Mouse (Mus musculus) kidney, embryonic 16.5 days (tissue): ENCODE data around the gene Ntrk3. TPM values are rescaled to one million over a fixed set of nuclear protein-coding genes. Genes with fewer than 3 reads are reported as not detected.

ENCODE experiments used
- ATAC-seq: fragments of 200-750 bp; cut with Nextera tagmentation; 2 replicates; pipeline ENCODE4 v1.8.0; 2017; ENCODE audit warnings: moderate TSS enrichment; ENCODE audit not compliant: low FRiP score, low TSS enrichment
- H3K27ac ChIP-seq: fragments of 300-500 bp; sonication (generic); 2 replicates; pipeline ENCODE4 v1.5.1; 2014; ENCODE audit warnings: low read length
- H3K27me3 ChIP-seq: fragments of 300-500 bp; sonication (generic); 2 replicates; pipeline ENCODE4 v1.6.1; 2014; ENCODE audit warnings: low read length, control low read depth, mixed read lengths; ENCODE audit not compliant: insufficient read depth
- H3K36me3 ChIP-seq: fragments of 300-500 bp; sonication (generic); 2 replicates; pipeline ENCODE4 v1.6.1; 2014; ENCODE audit warnings: low read length, control low read depth, mixed read lengths; ENCODE audit not compliant: insufficient read depth
- H3K4me1 ChIP-seq: fragments of 300-500 bp; sonication (generic); 2 replicates; pipeline ENCODE4 v1.6.1; 2014; ENCODE audit warnings: low read length, control low read depth, mixed read lengths; ENCODE audit not compliant: insufficient read depth
- H3K4me2 ChIP-seq: fragments of 300-500 bp; sonication (generic); replicated peaks from 2 replicates; pipeline ENCODE4 v1.6.1; 2014; ENCODE audit warnings: low read depth, low read length
- H3K4me3 ChIP-seq: fragments of 300-500 bp; sonication (generic); 2 replicates; pipeline ENCODE4 v1.5.1; 2014; ENCODE audit warnings: mild to moderate bottlenecking, low read length
- H3K9ac ChIP-seq: fragments of 300-500 bp; sonication (generic); replicated peaks from 2 replicates; pipeline ENCODE4 v1.6.1; 2014; ENCODE audit warnings: low read length
- H3K9me3 ChIP-seq: fragments of 300-500 bp; sonication (generic); 2 replicates; pipeline ENCODE4 v1.6.1; 2016; ENCODE audit warnings: low read length, control low read depth
- WGBS: fragments of 180-500 bp; shearing (Covaris S2); extraction: QIAGEN DNeasy Blood & Tissue Kit; methylation state at CpG from one replicate; pipeline ENCODE4 v1.1.7; 2014; 5-methylcytosine and 5-hydroxymethylcytosine counted together
- polyA plus RNA-seq: library from polyadenylated mRNA; unstranded; fragments of >200 nt; fragmentation: Nextera tagmentation; extraction: Ambion mirVana; gene quantifications from 2 replicates; pipeline ENCODE4 v1.2.1, GENCODE M21; 2015

Gene Ntrk3
- polyA plus RNA-seq, 1 experiment from 2014 or later = 2.8 TPM

DNA sequence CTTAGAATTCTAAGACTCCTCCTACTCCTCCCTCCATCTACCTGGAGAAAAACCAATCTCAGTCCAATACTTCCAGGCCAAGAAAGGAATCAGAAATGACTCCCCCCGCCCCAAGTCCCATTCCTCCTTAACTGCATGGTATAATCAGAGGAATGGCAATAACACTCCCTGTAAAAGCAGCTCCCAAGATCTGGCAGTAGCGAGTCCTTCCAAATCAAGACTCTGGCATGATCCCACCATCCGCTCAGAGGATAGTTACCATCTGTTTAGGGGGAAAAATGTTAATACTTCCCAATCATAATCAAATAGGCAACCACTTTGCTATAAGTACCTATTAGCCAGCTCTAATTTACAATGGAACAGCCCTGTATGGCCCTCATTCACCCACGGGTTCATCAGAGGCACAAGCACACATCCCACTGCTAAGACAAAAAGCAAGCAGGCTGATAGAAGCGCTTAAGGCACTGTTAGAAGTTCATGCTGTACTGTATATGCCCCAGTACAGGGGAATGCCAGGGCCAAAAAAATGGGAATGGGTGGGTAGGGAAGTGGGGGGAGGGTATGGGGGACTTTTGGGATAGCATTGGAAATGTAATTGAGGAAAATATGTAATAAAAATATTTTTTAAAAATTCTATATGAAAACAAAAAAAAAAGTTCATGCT, 294.3 kb downstream of the Ntrk3 start:
- no peak overlapping the region for H3K27ac ChIP-seq
- H3K4me1 ChIP-seq = no peaks in the 10 kb centered on the region
- no peak overlapping the region for H3K4me3 ChIP-seq
- 90% methylated on average over 5 of the region's 5 CpGs for WGBS
- H3K27me3 ChIP-seq = no peaks in the 10 kb centered on the region
- H3K36me3 ChIP-seq = no peaks in the 10 kb centered on the region
- H3K4me2 ChIP-seq = no peak overlapping the region
- no peak for ATAC-seq
- no peaks in the 10 kb centered on the region for H3K9me3 ChIP-seq
- no peak overlapping the region for H3K9ac ChIP-seq

DNA sequence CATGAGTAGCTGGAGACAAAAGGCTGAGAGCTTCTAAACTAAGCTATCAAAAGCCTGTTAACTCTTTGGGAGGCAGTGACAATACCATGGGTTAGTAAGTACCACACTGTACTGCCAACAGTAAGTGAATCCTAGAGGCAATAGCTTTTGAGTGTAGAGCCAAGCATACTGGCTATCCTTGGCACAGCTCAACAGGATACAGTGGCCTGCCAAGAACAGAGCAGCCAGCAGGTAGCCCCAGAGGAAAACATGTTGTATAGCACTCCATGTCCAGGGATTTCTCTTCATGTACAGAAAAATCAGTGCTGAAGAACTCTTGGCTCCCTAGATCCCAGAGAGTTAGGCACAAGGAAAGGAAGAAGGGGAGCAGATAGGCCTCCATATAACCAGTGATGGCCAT, 296.1 kb downstream of the Ntrk3 start:
- Histone ChIP-seq H3K27me3 (no peaks in the 10 kb centered on the region), H3K4me1 (no peaks in the 10 kb centered on the region), H3K9me3 (no peaks in the 10 kb centered on the region), H3K9ac (no peak overlapping the region), H3K27ac (no peak overlapping the region), H3K4me2 (no peak overlapping the region), H3K4me3 (no peak overlapping the region), H3K36me3 (no peaks in the 10 kb centered on the region)
- no peak for ATAC-seq

DNA sequence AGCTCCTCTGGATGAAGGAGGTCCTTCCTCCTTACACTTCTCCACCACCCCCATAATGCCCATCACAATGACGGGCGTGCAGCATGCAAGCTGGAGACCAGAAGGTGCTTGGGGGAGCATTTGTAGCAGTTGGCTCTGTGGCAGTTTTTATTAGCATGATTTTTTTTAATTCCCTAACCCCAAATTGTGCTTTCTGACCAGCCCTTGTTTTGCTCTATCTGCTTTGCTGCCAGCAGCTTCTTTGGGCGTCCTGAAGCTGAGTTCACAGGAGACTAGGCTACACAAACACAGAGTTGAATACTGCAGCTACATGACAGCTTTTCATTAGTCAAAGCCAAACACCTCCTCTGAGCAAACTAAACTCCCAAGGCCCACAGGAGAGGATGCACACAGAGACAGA, 296.9 kb downstream of the Ntrk3 start:
- Histone ChIP-seq H3K9ac (no peak overlapping the region), H3K4me3 (no peak overlapping the region), H3K27me3 (no peaks in the 10 kb centered on the region), H3K4me2 (no peak overlapping the region), H3K9me3 (no peaks in the 10 kb centered on the region), H3K27ac (no peak overlapping the region), H3K4me1 (no peaks in the 10 kb centered on the region), H3K36me3 (no peaks in the 10 kb centered on the region)
- WGBS = 76% methylated on average over 3 of the region's 3 CpGs
- ATAC-seq = no peak

DNA sequence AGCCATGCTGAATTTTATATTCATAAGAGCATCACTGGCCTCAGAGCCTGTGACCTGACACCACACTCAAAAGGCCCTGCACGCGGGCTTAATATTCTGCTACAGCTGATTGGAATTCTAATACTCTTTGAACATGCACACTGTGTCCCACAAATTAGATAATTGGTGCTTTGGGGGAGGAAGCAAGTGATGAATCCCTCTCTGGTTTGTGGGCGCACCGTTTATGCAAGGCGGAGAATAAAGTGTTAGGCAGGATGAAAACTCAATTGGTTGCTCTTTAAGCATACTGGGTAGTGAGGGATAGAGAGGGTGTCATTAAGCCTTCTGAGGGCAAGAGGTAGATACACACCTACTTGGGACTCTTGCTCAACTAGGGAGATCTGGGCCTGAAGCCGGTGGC, 297.3 kb downstream of the Ntrk3 start:
- Histone ChIP-seq H3K36me3 (no peaks in the 10 kb centered on the region), H3K4me2 (no peak overlapping the region)
- ATAC-seq = no peak

DNA sequence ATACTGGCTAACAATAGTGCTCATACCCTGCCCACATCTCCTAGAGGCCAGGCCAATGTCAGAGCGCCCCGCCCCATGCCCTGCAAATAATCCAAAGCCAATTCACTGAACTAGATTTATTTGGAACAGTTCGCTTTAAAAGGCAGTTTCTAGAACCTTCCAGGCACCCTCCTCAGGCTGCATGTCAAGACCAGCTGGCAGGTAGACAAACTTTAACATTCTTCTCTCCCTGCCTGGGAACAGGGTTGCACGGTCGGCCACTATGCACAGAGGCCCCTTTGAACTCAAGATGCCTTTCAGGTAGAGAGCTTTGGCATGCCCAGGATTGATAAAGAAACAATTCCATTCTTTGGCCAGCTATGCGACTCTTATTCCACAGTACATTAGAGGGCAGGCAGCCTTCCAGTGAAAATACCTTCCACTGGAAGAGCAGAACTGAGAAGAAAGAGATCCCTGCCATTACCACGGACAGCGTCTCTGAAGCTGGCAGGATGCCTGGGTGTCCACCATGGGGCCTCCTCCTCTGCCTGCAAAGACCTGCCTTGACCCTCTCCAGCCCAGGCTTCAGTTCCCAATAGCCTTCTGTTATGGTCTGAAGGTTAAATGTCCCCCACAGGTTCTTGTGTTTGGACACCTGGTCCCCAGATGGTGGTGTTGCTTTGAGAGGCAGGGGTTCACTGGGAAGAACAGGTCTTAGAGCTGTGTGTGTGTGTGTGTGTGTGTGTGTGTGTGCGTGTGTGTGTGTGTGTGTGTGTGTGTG, 298.3 kb downstream of the Ntrk3 start:
- Histone ChIP-seq H3K36me3 (no peaks in the 10 kb centered on the region), H3K4me1 (no peaks in the 10 kb centered on the region), H3K27me3 (no peaks in the 10 kb centered on the region), H3K4me2 (no peak overlapping the region), H3K9ac (no peak overlapping the region), H3K27ac (no peak overlapping the region), H3K4me3 (no peak overlapping the region), H3K9me3 (no peaks in the 10 kb centered on the region)
- no peak for ATAC-seq
- WGBS = 76% methylated on average over 9 of the region's 9 CpGs

More for the DNA sequence above, 297.3 kb downstream of the Ntrk3 start:
- no peak overlapping the region for H3K4me3 ChIP-seq
- H3K27me3 ChIP-seq = no peaks in the 10 kb centered on the region
- H3K27ac ChIP-seq = no peak overlapping the region
- no peaks in the 10 kb centered on the region for H3K4me1 ChIP-seq
- H3K9me3 ChIP-seq = no peaks in the 10 kb centered on the region
- no peak overlapping the region for H3K9ac ChIP-seq
- 88% methylated on average over 6 of the region's 6 CpGs for WGBS

DNA sequence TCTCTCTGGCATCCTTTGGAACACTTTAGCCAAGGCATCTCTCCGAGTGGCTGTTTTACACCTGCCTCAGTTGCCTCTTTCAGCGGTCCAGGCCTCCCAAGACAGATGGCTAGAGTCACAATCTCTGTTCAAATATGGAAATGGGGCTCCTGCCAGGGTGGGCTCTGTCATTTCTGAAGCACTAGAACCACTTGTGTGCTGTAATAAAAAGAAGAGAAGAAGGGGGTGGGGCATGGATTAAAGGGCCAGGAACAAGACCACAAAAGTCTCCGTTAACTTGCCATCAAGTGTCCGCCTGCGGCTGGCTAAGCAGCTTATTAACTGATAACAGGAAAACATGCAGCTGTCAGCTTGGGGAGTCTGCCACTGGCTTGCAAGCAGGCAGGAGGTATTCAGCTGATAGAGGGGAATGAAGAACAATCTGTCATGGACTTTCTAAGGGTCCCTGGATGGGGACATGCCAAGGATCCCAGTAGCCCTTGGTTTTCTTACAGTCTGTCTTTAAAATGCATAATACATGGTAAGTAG, 304.1 kb downstream of the Ntrk3 start:
- ATAC-seq = no peak
- H3K4me3 ChIP-seq = no peak overlapping the region
- no peak overlapping the region for H3K4me2 ChIP-seq
- H3K4me1 ChIP-seq = no peaks in the 10 kb centered on the region
- H3K9ac ChIP-seq = no peak overlapping the region
- 63% methylated on average over 5 of the region's 5 CpGs for WGBS
- no peak overlapping the region for H3K27ac ChIP-seq
- H3K9me3 ChIP-seq = no peaks in the 10 kb centered on the region
- H3K27me3 ChIP-seq = no peaks in the 10 kb centered on the region
- no peaks in the 10 kb centered on the region for H3K36me3 ChIP-seq

DNA sequence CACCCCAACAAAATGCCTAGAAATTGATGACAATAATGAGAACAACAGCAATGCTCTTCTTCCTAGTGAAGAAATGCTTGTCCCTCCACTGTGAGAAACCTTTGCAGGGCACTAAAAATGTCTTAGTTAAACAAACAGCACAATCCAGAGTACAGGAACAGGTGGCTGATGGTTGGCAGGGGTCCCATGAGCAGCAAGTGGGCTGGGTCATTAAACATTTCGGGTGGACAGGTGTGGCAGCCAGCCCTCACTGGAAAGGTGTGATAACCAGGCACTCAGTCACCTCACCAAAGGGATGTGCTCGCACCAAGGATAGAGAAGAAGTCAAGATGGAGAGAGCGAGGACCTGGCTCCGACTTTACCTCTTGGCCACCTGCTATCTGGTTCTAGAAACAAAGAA, 306.2 kb downstream of the Ntrk3 start:
- no peaks in the 10 kb centered on the region for H3K9me3 ChIP-seq
- WGBS = 85% methylated on average over 4 of the region's 4 CpGs
- H3K27me3 ChIP-seq = no peaks in the 10 kb centered on the region
- H3K4me1 ChIP-seq = no peaks in the 10 kb centered on the region
- H3K4me2 ChIP-seq = no peak overlapping the region
- no peak overlapping the region for H3K9ac ChIP-seq
- ATAC-seq = no peak
- no peak overlapping the region for H3K27ac ChIP-seq
- H3K36me3 ChIP-seq = no peaks in the 10 kb centered on the region
- no peak overlapping the region for H3K4me3 ChIP-seq

DNA sequence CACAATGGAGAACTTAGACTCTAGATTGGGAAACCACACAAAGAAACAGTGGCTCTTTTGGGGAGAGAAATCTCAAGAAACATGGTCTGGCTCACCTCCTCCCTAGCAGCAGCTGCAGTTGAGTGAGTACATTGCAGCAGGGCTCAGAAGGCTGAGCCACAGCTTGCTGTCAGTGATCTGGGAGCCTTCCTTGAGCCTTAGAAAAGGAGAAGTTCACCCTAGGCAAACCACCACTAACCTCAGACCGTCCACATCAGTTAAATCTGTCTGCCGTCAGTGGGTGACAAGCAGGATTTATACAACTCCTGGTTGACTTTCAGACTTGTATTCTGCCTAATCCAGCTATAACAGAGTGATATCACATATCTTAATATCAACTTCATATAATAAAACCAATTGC, 325.6 kb downstream of the Ntrk3 start:
- Histone ChIP-seq H3K27me3 (no peaks in the 10 kb centered on the region), H3K4me2 (no peak overlapping the region), H3K4me3 (no peak overlapping the region), H3K4me1 (no peaks in the 10 kb centered on the region), H3K9me3 (no peaks in the 10 kb centered on the region; the same call in 1 of the 2 replicates), H3K36me3 (no peaks in the 10 kb centered on the region), H3K9ac (no peak overlapping the region), H3K27ac (no peak overlapping the region)
- ATAC-seq = no peak
- 74% methylated on average over 2 of the region's 2 CpGs for WGBS

DNA sequence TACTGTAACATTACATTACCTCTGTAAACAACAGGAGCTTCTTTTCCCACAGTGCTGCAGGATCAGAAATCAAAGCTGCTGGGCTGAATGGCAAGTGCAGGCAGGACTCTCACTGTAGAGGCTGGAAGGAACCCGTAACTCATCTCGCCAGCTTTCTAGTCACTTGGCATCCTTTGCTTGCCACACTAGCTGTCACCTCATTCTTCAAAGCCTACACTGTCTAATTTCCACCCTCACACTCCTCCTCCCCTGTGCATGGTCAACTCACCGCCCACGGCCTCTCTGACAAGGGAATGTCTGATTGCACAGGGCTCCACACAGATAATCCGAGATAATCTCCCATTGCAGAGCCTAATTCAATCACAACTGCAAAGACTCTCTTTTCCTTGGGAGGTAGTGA, 327.8 kb downstream of the Ntrk3 start:
- Histone ChIP-seq H3K27ac (no peak overlapping the region), H3K9me3 (no peaks in the 10 kb centered on the region; the same call in 1 of the 2 replicates), H3K27me3 (no peaks in the 10 kb centered on the region), H3K4me1 (no peaks in the 10 kb centered on the region), H3K9ac (no peak overlapping the region), H3K4me2 (no peak overlapping the region), H3K4me3 (no peak overlapping the region), H3K36me3 (no peaks in the 10 kb centered on the region)
- WGBS = 64% methylated on average over 5 of the region's 5 CpGs
- no peak for ATAC-seq

DNA sequence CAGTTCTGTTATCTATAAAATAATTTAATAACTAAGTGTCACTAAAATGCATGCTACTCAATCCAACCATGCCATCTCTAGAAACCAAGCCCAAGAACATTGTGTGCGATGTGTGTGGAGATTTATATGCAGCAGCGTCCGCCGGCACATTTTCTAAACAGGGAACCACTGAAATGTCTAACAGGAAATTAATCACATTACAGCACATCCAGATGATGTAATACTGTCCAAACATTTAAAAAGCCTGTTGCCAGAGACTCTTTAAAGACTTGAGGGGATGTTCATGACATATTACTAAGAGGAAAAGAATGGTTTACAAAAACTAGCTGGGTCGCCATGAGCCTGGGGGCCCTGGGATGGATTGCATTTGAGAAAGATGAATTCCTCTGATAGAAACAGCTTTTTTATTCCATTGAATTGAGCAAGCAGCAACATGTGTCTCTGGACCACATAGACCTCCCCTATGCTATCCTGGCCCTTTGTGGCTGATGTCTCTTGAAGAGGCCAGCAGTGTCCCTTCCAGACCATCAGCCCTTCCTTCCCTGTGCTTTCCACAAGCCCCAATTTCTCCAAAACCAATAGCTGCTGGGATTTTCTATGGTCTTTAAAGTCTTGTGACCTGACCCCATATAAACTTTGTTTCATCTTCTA, 331.0 kb downstream of the Ntrk3 start:
- 44% methylated on average over 5 of the region's 5 CpGs for WGBS
- no peak overlapping the region for H3K9ac ChIP-seq
- ATAC-seq = no peak
- H3K4me3 ChIP-seq = no peak overlapping the region
- H3K4me2 ChIP-seq = no peak overlapping the region
- no peak overlapping the region for H3K27ac ChIP-seq
- H3K27me3 ChIP-seq = no peaks in the 10 kb centered on the region
- no peaks in the 10 kb centered on the region for H3K4me1 ChIP-seq
- no peaks in the 10 kb centered on the region for H3K36me3 ChIP-seq
- no peaks in the 10 kb centered on the region; the same call in 1 of the 2 replicates for H3K9me3 ChIP-seq
